Mouse (Mus musculus): Measurements from ENCODE around the gene Lrit2.

GRCm38 (mm10) chr14:37048914-37049410, 18.8 kb upstream of the Lrit2 start, which contains the start of gene Rgr:
- TF ChIP-seq GATA1 (IDR thresholded peaks at IDR 0.05; ENCODE audit: borderline replicate concordance, low read length), result no peak
- no peak for TF ChIP-seq FLI1 (IDR thresholded peaks at IDR 0.05; ENCODE audit: low read length)

All from megakaryocyte, embryonic 14.5 days (primary cell).